Mouse (Mus musculus): Measurements from ENCODE around the gene Fbxo39. TPM values are rescaled to one million over a fixed set of nuclear protein-coding genes. Genes with fewer than 3 reads are reported as not detected.
"Not testable (repeated sequence)": the region's sequence is repeated elsewhere in the genome, so short reads cannot be mapped to it uniquely, and the experiment has no call there.

Gene Fbxo39
- total RNA-seq, 2 experiments from 2014 or later = not detected

DNA sequence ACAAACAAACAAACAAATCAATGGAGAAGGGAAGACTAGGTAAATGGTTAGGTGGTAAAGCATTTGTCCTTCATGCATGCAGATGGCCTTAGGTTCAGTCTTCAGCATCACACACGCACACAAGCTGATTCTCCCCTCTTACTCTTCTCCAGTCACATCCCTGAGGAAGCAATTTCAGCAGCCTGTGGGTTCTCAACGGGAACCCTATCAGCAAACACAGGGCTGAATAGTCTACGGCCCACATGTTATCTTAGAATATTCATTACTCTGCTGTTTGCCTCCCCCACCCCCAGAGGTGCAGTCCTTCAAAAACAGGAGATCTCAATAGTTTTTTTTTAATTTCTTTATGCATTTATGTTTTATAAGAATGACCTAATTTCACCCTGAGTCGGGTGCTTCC is 3.8 kb upstream of the Fbxo39 start:
- DNase-seq = no peak

DNA sequence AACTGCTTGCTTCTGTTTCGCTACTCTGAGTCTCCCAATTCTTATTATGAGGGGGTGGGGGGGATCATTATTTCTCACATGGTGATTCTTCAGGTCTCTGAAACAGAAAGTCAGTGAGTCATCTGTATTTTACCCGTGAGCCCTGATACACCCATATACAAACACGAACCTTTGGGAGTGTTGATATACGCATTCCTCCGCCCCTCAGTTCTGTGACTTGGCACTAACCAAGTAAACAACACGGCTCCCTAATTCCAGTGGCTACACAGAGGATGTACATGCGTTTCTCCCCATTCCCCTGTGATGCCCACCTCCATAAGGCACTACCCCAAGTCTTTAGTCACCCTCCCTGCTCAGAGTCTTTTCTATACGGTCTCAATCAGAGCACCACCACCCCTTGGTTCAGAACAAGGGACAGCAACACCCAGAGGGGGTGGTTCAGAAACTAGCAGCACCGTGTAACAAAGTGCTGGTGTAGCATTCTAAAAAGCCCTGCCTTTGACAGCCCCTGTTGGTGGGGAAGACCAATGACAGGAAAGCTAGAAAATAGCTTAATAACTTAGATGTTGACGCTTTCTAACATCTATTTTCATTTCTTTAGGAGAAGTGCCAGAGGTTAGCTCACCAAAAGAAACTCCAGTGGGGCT is 2.8 kb upstream of the Fbxo39 start:
- no peak for DNase-seq
- intact Hi-C loops (cut with DNase I) = no loop called here

More for the DNA sequence above, 3.8 kb upstream of the Fbxo39 start:
- intact Hi-C loops (cut with DNase I) = no loop called here

DNA sequence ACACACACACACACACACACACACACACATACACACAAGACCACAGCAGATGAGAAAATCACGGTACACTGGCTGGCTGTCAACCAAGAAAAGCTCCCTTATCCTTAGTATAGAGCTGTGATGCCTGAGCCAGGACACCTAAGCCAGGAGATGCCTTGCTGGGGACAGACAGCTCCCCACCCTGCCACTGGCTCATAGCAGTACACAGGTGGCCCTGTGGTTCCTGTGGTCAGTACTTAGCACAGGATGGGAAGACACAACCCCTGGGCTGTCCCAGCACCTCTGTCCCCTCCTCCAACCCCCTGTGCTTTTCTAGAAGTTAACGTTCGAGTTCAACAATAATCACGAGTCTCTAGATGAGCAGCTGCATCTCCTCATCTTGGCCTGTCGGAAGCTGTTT is 3.8 kb downstream of the Fbxo39 start:
- no peak for DNase-seq
- intact Hi-C loops (cut with DNase I) = no loop called here

DNA sequence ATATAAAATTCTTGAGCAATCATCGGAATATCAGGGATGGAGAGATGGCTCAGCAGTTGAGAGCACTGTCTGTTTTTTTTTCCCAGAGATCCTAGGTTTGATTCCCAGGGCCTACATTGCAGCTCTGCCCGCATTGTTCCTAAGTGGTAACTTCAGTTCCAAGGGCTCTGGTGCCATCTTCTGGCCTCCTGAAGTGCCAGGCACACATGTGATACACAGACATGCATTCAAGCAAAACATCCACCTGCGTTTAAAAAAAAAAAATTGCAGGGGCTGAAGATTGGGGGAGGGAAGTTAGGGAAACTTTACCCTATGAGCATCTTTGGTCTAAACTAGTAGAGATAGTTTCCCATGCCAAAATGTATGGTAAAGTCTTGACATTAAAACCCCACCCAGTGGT is 10.2 kb downstream of the Fbxo39 start:
- no peak for DNase-seq
- intact Hi-C loops (cut with DNase I) = loop anchor here (2.0 kb wide), 1 partner anchor 100 kb away; no protein-coding TSS in a partner anchor

DNA sequence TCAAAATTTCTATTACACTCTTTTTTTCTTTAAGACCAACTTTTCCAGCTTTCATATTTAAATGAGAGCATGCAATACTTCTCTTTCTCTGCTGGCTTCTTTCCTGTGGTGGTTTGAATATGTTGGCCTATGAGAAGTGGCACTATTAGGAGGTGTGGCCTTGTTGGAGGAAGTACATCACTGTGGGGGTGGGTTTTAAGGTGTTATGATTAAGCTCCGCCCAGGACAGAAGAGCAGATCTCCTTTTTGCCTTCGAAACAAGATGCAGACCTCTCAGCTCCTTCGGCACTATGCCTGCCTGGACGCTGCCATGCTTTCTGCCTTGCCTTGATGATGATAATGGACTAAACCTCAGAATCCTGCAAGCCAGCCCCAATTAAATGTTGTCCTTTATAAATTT is 11.5 kb downstream of the Fbxo39 start:
- intact Hi-C loops (cut with DNase I) = loop anchor here (2.0 kb wide), 1 partner anchor 101 kb away; no protein-coding TSS in a partner anchor
- DNase-seq = no peak

DNA sequence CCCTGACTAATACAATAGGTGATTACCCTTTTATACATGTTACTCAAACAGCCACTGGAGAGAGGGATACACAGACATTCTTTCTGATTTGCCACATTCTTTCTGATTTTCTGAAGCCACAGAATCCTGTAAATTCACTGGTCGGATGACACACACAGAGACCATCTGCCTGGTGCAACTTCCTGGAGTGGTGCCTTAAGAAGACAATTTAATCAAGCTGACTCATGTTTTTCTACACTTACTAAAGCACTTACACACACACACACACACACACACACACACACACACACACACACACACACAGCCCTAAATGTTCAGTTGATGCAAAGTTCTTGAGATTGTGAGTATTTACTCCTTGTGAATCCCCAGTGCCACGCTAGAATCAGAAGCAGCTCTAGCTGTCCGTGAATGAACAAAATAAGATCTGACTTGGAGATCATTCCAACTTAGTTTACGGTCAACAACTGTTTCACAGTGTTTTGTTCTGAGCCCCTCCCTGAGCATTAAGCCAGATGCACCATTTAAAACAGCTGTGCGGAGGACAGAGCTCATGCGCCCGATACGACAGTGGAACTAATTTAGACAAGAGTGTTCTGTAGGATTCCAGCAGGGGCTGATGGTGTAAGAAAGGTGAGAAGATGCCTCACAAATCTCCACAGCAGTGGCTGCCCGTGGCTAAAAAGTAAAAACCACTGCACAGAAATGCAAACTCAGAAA is 18.9 kb downstream of the Fbxo39 start:
- no peak for DNase-seq

DNA sequence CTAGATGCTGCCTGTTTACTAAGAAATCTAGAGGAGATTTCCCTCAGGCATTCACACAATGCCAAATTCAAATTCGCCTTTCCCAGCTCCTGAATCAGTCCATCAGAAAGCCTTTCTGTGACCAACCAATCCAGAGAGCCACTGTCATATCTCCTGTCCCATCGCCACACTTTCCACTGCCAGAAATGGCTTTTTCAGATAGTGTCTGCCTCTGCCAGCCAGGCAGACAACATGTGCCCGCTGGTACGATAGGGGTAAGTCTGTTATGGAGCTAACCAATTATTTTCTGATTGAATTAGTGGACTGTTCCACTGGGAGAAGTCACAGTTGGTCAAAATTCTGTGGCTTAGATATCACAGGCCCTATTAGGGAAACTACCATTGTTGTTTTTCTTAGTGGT is 20.4 kb downstream of the Fbxo39 start:
- intact Hi-C loops (cut with DNase I) = no loop called here
- DNase-seq = no peak

More for the DNA sequence above, 18.9 kb downstream of the Fbxo39 start:
- intact Hi-C loops (cut with DNase I) = no loop called here

DNA sequence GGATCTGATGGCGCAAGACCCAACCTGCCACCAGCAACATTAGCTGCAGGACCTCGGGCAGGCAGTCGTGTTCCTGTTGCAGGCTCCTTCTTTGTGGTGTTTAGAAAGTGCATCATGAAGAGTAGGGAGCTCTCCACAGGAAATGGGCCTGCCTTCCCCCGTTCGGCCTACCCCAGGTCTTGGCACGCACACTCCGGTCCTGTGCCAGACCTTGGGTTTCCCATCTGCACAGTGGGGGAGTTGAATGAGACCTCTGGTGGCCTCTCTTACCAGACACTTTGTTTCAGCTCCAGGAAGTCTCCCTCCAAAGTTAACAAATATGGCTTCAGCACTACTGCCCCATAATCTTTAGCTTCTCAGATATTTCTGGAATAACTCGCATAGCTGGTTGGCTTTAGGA is 22.5 kb downstream of the Fbxo39 start:
- intact Hi-C loops (cut with DNase I) = no loop called here
- DNase-seq = no peak

DNA sequence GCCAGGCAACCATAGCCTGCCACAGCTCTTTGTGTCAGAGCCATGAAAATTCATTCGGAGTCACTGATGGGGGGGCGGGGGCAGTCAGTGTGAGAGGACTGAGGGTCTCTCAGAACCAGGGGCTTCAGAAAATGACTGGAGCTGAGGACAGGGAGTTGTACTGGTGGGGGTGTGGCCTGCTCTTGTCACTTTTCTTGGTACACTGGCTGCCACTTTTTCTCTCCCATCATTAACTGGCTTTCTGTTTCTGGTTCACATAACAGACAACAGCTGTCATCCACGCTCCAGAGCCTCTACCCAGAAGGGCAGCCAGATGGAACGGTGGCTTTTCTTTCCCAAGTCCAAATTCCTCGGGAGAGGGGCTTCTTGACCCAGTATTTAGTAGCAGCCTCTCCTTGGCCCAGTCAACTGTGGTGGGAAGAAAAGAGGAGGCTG is 24.2 kb downstream of the Fbxo39 start:
- intact Hi-C loops (cut with DNase I) = no loop called here

DNA sequence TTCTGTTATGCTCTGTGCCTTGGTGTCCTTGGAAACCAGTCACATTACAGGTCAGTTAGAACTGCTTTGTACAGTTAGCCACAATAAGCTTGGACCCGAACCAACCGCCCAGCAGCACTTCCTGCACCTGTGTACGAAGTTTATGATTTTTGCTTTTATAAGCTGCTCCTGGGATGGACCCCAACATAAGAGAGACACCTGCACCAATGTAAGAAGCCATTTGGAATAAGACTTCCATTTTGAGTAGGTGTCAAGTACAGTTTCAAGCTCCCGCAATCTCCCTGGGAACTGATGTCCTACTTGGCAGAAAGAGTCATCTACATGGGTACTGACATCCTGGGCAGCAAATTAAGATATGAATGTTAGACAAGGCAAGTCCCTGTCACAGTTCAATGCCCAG is 25.5 kb downstream of the Fbxo39 start:
- no peak for DNase-seq
- intact Hi-C loops (cut with DNase I) = loop anchor here (5.0 kb wide), 1 partner anchor 117 kb away; no protein-coding TSS in a partner anchor

More for the DNA sequence above, 24.2 kb downstream of the Fbxo39 start:
- no peak for DNase-seq

DNA sequence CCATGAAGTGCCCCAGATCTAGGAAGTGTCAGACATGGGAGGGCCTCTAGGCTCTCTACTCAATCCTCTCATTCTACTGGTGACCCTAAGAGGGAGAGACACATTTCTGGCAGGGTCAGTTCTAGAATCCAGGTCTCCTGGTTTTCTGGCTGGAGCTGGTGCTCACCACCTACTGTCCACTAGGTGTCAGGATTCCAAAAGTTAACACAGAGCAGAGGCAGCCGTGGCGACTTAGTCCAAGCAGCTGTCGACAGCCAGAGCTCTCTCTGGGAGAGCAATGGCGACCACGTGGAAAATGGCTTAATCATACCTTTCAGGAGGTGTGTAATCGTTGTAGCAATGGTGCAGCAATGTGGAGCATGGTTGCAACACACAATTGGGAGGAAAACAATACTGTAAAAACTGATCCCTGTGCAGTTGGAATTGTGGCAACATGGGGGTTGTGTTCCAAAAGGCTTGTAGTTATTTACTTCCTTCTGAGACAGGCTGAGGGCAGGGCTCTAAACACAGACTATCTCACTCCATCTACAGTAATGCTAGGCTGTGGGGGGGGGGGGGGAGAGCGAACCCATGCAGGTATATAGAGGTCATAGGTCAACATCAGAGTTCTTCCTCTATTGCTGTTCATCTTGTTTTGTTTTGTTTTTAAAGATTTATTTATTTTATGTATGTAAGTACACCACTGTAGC is 28.4 kb downstream of the Fbxo39 start:
- intact Hi-C loops (cut with DNase I) = loop anchor here (1.0 to 5.0 kb wide), 3 partner anchors 86 to 222 kb away; no protein-coding TSS in a partner anchor
- DNase-seq = peak; percentile 72 to 79

DNA sequence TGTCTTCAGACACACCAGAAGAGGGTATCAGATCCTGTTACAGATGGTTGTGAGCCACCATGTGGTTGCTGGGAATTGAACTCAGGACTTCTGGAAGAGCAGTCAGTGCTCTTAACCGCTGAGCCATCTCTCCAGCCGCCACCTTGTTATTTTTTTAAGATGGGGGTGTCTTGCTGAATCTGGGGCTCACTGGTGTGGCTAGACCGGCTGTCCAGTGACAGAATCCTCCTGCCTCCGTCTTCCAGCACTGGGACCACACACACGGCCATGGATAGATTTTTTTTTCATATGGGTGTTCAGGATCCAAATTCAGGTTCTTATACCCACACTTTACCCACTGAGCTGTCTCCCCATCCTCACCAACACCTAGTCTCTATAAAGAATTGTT is 29.0 kb downstream of the Fbxo39 start:
- DNase-seq = not testable (repeated sequence)
- intact Hi-C loops (cut with DNase I) = loop anchor here (5.0 kb wide), 1 partner anchor 121 kb away; no protein-coding TSS in a partner anchor

DNA sequence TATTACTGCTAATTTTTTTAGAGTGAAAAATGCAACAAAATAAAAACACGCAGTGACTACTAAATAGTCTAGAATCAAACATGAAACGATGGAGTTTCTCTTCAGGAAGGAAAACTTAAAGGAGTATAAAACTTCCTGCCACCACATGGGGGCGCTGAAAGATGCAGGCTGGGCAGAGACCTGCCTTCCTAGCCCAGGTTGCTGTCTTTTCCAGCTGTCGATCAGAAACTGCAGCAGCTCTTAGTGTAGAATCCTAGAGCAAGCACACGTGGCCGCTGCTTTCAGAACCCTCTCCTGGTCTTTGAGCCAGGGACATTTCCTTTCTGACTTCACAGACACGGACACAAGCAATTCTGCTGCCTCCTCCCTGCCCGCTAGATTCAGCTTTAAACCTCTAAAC is 29.7 kb downstream of the Fbxo39 start:
- peak; percentile 54 to 74 for DNase-seq
- intact Hi-C loops (cut with DNase I) = loop anchor here (5.0 kb wide), 1 partner anchor 122 kb away; no protein-coding TSS in a partner anchor

DNA sequence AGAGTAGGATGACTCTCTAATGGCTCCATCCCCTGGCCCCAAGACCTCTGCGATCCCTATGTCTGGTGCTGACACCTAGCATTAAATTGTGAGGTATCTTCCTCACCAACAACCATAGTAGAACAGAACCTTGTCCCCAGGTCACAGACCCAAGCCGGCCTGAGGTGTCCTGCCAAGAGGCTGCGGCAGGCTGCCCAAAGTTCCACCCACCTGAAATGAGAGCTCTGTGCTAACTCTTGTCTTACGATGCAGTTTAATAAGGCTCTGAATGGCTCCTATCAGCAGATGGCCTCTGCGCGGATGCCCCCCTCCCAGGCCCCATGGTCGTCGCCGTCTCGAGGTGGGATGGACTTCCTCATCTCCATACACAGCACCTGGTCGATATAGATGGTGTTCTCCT is 30.2 kb downstream of the Fbxo39 start:
- intact Hi-C loops (cut with DNase I) = loop anchor here (5.0 kb wide), 1 partner anchor 122 kb away; no protein-coding TSS in a partner anchor
- DNase-seq = no peak

DNA sequence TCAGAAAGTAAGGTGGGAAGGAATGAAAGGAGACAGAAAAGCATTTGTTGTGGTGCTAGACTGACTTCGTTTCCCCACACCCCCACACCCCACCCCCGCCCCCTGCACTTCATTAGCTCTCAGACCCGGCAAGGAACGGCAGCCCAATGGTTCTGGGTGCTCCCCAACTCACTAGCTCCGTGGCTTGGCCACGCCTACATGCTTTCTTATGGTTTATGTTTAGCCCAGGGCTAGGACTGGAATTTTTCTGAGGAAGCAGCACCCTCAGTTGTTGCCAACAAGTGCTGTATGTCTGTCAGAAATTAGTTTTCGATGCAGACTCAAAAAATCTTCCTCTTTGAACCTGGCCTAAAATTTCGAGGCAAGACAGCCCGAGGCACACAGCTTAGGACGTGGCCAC is 34.3 kb downstream of the Fbxo39 start:
- intact Hi-C loops (cut with DNase I) = no loop called here
- DNase-seq = no peak

DNA sequence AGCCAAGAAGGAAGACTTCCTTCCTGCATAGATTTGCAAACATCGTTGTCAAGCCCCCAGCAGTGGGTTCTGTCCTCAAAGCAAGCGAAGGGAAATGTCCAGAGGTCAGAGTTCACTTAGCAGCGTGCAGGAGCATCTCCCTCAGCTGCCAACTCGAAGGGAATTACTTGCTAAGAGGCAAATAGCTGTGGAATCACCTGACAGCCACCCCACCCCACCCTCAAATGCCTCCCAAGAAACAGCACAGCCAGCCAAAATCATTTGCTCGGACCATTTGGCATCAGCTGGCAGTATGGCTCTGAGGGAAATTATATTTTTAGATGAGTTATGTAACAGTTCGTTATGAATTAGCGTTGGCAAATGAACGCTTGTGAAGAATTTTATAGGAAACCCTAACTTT is 34.8 kb downstream of the Fbxo39 start:
- intact Hi-C loops (cut with DNase I) = no loop called here
- no peak for DNase-seq

DNA sequence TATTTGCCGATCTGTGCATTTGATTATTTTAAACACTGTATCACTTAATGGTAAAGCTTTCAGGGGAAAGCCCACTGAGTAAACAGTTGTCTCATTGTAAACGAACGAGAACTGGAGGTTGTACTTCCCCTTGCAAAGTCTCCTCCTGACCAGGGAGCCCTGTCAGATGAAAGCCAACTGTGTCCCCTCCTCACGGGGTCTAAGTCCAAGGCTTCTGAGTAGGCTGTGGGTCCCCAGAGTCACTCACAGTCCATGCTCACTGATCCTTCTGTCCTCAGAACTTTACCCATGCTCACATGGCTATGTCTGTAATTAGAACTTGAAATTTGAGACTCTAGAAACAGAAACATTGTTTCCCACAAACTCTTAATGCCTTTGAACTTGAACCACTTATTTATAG is 35.4 kb downstream of the Fbxo39 start:
- intact Hi-C loops (cut with DNase I) = no loop called here
- DNase-seq = no peak

DNA sequence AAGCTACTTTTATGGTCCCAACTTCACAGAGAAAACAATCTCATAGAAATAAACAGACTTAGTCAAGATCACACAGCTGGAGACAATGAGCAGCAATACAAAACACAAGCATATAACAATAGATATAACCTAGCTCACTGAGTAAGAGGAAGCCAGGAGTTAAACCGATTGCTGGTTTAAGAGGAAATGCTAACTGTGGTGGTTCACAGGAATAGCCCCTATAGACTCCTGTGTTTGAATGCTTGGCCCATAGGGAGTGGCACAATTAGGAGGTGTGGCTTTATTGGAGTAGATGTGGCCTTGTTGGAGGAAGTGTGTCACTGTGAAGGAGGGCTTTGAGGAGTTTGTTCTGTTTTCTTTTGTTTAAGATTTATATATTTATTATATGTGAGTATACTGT is 38.0 kb downstream of the Fbxo39 start:
- intact Hi-C loops (cut with DNase I) = no loop called here
- no peak for DNase-seq

DNA sequence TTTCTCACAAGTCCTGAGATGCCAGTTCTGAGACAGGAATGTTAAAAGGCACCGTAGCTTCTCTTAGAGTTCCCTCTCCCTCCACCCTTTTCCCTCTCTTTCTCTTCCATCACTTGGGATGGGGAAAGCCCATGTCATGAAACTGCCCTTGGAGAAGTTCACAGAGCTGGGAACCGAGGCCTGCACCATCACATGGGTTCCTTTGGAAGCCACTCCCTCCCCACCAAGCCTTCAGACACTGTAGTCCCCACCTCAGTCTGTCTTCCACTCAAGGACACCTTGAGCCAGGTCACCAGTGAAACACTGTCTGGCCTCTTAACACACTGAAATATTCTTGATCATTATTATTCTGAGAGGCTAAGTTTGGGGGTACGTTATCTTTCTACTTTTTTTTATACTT is 38.9 kb downstream of the Fbxo39 start:
- intact Hi-C loops (cut with DNase I) = no loop called here
- no peak for DNase-seq

DNA sequence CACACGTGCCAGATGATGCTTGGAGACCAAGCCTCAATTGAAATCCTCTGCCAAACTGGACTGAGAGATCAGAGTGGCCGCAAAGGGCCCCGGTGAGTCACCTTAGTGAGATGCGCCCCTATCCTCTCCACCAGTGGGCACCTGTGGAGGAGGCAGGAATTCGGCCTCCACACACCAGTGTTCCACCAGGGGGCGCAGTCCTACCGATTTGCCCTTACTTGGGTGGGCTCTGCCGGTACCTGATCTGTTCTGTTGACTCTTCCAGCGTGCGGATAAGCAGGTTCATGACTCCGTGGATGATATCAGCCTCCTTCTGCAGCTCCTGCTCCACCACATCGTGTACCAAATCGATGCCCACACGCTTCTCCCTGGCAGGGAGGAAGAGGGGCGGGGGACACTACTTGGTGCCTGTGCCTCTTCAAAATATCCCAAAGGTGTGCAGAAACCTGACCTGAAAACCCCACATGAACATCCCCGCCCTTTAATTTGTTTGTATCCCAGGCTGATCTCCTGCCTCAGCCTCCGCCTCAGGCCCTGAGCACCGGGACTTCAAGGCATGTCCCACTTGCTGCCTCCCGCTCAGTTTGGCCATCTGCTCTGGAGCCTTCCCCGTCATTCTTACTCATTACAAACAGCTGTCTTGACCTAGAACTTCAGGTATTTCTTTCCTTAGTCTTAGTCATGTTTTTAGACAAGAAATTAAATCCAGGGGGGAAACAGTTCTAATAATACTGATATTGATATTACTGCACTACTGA is 40.9 kb downstream of the Fbxo39 start:
- intact Hi-C loops (cut with DNase I) = loop anchor here (1.0 to 5.0 kb wide), 2 partner anchors 73 to 207 kb away; no protein-coding TSS in a partner anchor
- DNase-seq = peak; percentile 74 to 87
